Mouse (Mus musculus) heart, postnatal 36 days (tissue): Measurements from ENCODE around the gene Rps19bp1. TPM values are rescaled to one million over a fixed set of nuclear protein-coding genes. Genes with fewer than 3 reads are reported as not detected.

Experiments used
- DNase-seq, 2 experiments: peaks; one replicate each; pipeline ENCODE4 v3.0.0; 2021 to 2022
- intact Hi-C: fragments of 180-260 bp; cut with DNase I; formaldehyde crosslinking; loops from one replicate; pipeline ENCODE4 v1.15.1; 2025
- total RNA-seq, 2 experiments: library from RNA; stranded (reverse); gene quantifications; 2 replicates each; pipeline ENCODE4 v1.2.3; 2021

Gene Rps19bp1
- total RNA-seq, 2 experiments from 2014 or later: 11.5 to 15.8 TPM

DNA sequence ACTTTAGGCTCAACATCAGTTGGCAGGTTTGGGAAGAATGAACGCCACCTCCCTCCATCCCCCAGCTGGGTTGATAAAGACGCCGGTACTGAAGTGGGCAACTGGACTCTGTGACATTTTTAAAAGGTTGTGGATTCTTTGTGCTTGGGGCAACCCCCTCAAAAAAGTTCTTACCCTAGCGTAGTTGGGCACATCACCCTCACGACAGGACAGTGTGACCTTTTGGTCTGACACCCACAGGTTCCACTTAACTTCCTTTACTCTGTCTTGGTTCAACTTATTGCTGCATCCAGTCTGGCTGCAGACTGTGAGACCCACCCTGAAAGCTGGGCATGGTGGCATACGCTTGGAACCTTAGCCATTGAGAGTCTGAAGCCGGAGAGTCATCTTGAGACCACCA lies 40.4 kb downstream of the Rps19bp1 start:
- DNase-seq: no peak
- intact Hi-C loops: loop anchor here (10.0 kb wide), 1 partner anchor 279 kb away; no protein-coding TSS in a partner anchor

DNA sequence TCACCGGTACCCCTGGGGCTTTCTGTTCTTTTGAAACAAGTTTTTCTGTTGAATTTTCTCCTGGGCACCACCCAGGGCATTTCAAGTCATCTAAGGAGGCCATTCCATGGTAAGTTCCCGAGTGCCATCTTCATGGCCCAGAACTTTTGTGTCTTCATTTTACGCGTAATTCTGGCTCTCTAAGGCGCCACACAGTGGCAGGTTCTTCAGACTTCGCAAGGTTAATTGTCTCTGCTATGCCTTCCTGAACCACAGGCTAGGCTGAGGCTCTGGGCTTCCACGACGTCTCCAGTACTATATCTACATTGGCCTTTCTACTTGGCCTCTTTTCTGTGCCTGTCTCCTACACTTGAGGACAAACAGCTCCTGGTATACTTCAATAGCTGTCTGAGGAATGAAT lies 43.1 kb downstream of the Rps19bp1 start:
- no peak for DNase-seq
- intact Hi-C loops: loop anchor here (10.0 kb wide), 1 partner anchor 276 kb away; no protein-coding TSS in a partner anchor

DNA sequence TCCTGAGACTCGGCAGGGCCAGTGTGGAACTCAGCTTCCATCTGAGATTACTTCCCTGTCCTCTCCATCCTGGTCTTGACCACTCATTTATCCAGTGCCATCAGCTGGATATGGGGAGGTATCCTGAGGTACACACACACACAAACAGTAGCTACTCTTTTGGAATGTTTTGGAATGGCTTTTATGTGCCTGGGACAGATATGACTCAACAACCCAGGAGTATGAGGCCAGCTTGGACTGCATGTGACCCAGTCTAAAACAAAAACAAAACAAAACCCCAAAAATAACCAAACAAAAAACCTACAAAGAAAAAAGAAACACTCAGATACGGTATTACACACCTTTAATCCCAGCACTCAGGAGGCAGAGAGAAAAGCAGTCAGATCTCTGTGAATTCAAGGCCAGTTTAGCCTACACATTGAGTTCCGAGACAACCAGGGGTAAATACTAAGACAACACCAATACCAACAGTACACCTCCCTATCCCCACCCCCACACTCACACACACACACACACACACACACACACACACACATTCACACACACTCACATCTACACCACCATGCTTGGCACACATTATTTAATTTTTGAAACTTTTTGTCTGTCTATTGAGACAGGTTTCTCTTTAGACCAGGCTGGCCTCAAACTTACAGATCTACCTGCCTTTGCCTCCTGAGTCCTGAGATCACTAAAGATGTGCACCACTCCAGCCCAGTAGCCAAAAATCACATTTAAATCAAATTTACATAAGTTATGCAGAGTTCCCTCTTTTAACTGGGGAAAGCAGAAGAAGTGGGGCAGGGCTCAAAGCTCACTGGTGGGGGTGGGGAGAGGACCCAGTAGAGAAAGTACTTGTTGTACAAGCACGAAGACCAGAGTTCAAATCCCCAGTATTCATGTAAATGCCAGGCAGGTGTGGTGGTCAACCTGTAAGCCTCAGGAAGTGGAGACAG lies 44.1 kb downstream of the Rps19bp1 start:
- intact Hi-C loops: loop anchor here (5.0 to 10.0 kb wide), 2 partner anchors 275 to 482 kb away; no protein-coding TSS in a partner anchor
- DNase-seq: no peak

DNA sequence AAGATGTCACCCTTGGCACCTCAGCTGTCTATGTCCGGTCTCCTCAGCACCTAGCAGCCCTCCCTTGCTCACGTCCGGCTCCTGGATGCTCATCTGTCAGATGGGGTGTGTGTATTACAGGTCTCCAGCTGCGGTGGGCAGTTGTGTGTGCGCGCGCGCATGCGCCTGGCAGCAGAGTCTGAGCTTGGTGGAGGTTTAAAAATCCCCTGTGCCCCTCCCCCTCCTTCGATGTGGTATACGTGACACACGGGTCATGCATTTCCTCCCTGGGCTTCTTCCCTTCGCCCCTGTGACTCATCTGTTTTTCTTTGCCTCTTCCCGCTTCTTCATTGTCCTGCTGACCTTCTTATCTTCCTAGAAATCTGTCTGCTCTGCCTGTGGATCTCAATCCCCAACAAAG lies 44.9 kb downstream of the Rps19bp1 start:
- intact Hi-C loops: loop anchor here (5.0 kb wide), 1 partner anchor 483 kb away; no protein-coding TSS in a partner anchor
- no peak for DNase-seq

DNA sequence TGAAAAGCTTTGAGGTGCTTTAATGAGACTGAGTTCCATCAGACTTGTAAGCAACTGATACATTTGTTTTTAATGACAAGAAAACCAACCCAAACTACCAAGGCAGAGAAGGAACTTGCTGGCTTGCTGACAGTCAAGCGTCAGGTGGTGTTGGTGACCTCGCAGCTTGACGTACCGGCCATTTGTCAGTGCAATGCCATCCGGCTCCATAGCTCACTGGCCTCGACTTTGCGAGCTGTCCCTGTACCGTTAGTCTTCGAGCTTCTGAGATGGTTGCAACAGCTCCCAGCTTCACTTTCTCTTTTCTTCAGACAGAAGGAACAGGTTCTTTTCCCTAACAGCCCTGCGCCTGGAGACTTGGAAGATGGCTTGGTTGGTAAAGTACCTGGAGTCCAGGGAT lies 46.6 kb downstream of the Rps19bp1 start:
- DNase-seq: no peak
- intact Hi-C loops: loop anchor here (5.0 kb wide), 1 partner anchor 485 kb away; no protein-coding TSS in a partner anchor

DNA sequence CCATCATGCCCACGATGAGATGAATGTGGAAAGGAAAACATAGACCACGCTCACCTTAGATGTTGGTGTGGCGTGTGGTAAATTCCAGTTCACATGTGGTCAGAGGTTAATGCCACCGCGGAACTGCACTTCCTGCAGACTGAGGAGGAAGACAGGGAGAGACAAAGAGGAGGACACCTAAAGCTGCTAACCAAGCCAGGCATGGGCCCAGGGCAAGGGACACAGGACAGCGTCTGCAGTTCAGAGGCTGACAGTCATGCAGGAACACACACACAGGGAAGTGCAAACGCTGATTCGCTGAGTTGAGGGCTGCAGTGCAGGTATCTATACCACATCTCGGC lies 47.7 kb downstream of the Rps19bp1 start:
- intact Hi-C loops: loop anchor here (5.0 kb wide), 1 partner anchor 486 kb away; no protein-coding TSS in a partner anchor
- no peak for DNase-seq

DNA sequence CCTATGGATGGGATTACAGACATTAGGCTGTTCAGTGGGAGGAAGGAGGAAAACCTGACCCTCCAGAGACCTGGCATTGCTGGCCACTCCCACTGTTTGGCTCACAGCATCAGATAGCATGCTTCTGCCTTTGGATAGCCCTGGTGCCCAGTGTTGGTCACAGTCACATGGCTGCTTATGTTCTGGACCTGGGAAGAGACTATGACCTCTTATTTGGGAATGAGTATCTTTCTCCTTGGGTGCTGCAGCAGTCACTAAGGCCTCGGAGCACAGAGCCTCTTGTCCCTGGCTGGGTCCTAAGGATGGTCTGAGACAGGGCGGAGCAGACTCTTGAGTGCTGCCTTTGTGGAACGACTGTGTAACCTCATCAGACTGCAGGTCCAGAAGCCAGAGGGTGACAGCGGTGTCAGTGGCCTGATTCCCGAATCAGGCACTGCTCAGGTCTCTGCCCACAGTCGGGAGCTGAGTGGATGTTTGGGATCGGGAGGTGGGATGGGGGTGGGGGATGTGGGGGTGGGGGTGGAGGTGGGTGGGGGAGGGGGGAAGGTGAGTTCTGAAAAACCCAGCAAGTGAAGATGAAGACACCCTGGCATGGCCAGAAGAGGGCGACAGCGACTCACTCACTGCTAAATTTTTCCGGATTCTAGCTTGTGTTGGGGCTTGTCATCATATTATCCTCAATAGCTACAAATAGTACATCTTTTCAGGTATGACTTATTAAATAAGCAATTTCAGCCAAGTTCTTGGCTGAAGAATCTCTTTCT lies 48.2 kb downstream of the Rps19bp1 start:
- intact Hi-C loops: loop anchor here (5.0 kb wide), 1 partner anchor 486 kb away; no protein-coding TSS in a partner anchor

DNA sequence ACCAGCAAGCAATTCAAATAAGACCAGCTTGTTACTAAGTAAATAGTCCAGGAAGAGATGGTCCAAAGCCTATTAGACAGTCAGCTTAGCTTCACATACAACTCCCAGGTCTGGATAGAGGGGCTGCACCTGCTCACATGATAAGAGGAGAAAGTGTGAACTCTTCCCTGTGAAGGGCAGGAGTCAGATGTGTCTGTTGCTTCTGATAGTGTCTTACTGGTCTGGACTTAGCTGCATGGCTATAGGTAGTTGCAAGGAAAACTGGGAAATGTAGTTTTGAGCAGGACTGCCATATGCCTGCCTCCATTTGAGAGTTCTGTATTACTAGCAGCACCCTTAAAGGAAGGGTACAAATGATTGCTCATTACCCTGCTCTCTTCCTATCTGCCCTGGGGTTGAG lies 50.4 kb downstream of the Rps19bp1 start:
- intact Hi-C loops: no loop called here
- no peak for DNase-seq

More for the DNA sequence above, 48.2 kb downstream of the Rps19bp1 start:
- peak; percentile 15 to 31 for DNase-seq

Other genes with a start within 250 kb of the Rps19bp1 start
- 10 to 100 TPM; 30.4 to 31.3 TPM for gene Pdgfb, start 249.3 kb downstream of the Rps19bp1 start, total RNA-seq
- 10 to 100 TPM; 81.8 to 90.5 TPM for gene Syngr1, start 173.0 kb downstream of the Rps19bp1 start, total RNA-seq
- 100 to 1,000 TPM; 163 to 164 TPM for gene Rpl3, start 172.4 kb downstream of the Rps19bp1 start, total RNA-seq
- gene Tab1, start 131.2 kb downstream of the Rps19bp1 start, total RNA-seq: 10 to 100 TPM; 23.4 to 23.8 TPM
- 1 to 10 TPM; 1.3 to 1.7 TPM for gene Mgat3, start 90.6 kb downstream of the Rps19bp1 start, total RNA-seq
- 10 to 100 TPM; 31.5 to 32.8 TPM for gene Mief1, start 30.3 kb downstream of the Rps19bp1 start, total RNA-seq
- gene AC140267.1, start 28.5 kb downstream of the Rps19bp1 start, total RNA-seq: 10 to 100 TPM; 10.7 to 20.5 TPM
- 10 to 100 TPM; 65.2 to 75.8 TPM for gene Atf4, start 9.1 kb downstream of the Rps19bp1 start, total RNA-seq
- gene Cacna1i, start 22.9 kb upstream of the Rps19bp1 start, total RNA-seq: under 1 TPM in 1 of 2 experiments, not detected in 1; 0.03 TPM